Mouse (Mus musculus): Measurements from ENCODE around the gene Rpl23. TPM values are rescaled to one million over a fixed set of nuclear protein-coding genes. Genes with fewer than 3 reads are reported as not detected.

Rpl23 gene
- polyA plus RNA-seq, 1 experiment from 2014 or later: 298 TPM

DNA sequence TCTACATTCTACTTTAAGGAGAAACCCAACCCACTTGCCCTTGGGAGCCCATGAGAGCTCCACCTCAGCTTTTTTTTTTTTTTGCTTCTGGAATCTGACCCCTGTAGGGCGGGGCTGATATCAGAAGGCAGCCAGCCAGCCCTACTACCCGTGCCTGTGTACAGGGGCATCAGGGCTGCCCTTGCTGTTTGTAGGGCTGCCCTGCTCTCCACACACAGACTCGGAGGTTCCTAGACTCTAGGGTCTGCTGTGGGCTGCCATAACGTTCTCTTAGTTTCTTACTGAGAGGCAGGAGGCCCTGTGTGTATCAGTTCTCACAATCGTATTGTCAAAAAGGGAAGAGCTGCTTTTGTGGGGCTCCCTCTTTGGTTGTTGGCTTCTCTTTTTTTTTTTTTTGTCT lies 35.1 kb upstream of the Rpl23 start:
- 46% methylated on average over 5 of the region's 5 CpGs for WGBS
- Histone ChIP-seq H3K4me1 (replicated peaks; ENCODE audit: control insufficient read depth, insufficient read depth, low read length) (peaks cover 32% of the 10 kb centered on the region), H3K4me3 (replicated peaks; ENCODE audit: low read length) (no peak overlapping the region), H3K4me2 (ENCODE audit: low read length) (no peak overlapping the region), H3K9ac (replicated peaks; ENCODE audit: low read depth, low read length) (no peak overlapping the region), H3K27ac (ENCODE audit: low read length) (no peak overlapping the region), H3K36me3 (ENCODE audit: control insufficient read depth, insufficient read depth) (peaks cover 7% of the 10 kb centered on the region), H3K27me3 (replicated peaks; ENCODE audit: control insufficient read depth, insufficient read depth, low read length) (no peaks in the 10 kb centered on the region), H3K9me3 (ENCODE audit: control insufficient read depth, low read length) (no peaks in the 10 kb centered on the region)
- no peak for ATAC-seq

DNA sequence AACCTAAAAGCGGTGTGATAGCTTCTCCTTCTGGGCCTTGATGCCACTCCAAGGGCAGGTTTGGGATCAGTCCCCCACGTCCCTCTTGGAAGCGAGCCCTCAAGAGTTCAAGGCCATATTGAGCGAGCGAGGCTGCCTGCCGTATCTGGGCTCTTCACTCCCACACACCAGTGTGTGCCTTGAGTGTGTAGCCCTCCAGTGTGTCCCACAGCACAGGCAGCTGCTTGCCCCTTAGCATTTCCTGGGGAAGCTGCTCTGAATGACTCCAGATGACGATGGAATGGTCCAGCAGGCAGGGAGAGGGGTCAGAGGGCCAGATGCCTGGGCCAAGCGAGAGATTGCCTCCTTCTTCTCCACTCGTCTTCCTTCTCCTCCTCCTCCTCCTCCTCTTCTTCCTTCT lies 34.7 kb upstream of the Rpl23 start:
- Histone ChIP-seq H3K9ac (replicated peaks; ENCODE audit: low read depth, low read length) (no peak overlapping the region), H3K36me3 (ENCODE audit: control insufficient read depth, insufficient read depth) (peaks cover 7% of the 10 kb centered on the region), H3K9me3 (ENCODE audit: control insufficient read depth, low read length) (no peaks in the 10 kb centered on the region), H3K4me1 (replicated peaks; ENCODE audit: control insufficient read depth, insufficient read depth, low read length) (peaks cover 36% of the 10 kb centered on the region), H3K4me3 (replicated peaks; ENCODE audit: low read length) (no peak overlapping the region), H3K4me2 (ENCODE audit: low read length) (no peak overlapping the region), H3K27ac (ENCODE audit: low read length) (no peak overlapping the region), H3K27me3 (replicated peaks; ENCODE audit: control insufficient read depth, insufficient read depth, low read length) (no peaks in the 10 kb centered on the region)
- no peak for ATAC-seq
- WGBS: 72% methylated on average over 9 of the region's 9 CpGs

DNA sequence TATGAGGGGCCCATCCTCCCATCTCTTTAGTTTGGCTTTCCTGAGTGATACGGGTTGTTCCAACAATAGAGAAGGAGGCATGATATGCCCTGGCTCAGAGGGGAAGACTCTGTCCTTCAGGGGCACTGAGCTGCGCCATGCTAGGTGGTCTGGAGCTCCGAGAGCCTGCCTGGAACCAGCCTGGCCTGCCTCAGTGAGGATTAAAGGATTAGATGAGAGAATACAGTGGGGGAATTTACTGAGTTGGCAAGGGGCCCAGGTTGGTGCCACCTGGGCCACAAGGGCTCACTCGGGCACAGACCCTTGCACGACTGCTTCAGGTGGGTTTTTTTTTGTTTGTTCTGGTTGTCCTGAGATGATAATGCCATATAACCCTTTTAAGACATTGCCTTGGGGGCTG lies 33.9 kb upstream of the Rpl23 start:
- no peaks in the 10 kb centered on the region for H3K9me3 ChIP-seq (ENCODE audit: control insufficient read depth, low read length)
- peaks cover 7% of the 10 kb centered on the region for H3K36me3 ChIP-seq (ENCODE audit: control insufficient read depth, insufficient read depth)
- 43% methylated on average over 5 of the region's 5 CpGs for WGBS
- no peak overlapping the region for H3K9ac ChIP-seq (replicated peaks; ENCODE audit: low read depth, low read length)
- no peaks in the 10 kb centered on the region for H3K27me3 ChIP-seq (replicated peaks; ENCODE audit: control insufficient read depth, insufficient read depth, low read length)
- H3K4me3 ChIP-seq (replicated peaks; ENCODE audit: low read length): no peak overlapping the region
- no peak overlapping the region for H3K4me2 ChIP-seq (ENCODE audit: low read length)
- no peak for ATAC-seq
- H3K27ac ChIP-seq (ENCODE audit: low read length): no peak overlapping the region
- peaks cover 44% of the 10 kb centered on the region for H3K4me1 ChIP-seq (replicated peaks; ENCODE audit: control insufficient read depth, insufficient read depth, low read length)

DNA sequence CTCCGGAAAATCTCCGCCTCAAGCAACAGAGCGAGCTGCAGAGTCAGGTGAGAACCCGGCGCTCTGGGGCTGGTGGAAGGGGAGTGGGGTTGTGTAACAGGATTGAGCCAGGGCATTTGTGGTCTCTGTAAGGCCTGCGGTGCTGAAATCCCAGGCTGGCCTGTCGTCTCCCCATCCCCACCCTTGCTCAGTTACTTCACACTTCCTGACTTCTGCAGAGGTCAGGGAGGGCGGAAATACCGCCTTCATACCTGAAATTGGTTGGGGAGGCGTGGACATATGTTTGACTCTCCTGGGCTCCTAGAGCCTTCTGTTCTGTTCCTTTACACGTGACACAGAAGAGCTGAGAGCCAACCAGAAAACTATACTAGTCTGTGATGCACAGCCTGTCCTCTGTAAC lies 33.5 kb upstream of the Rpl23 start:
- Histone ChIP-seq H3K27ac (ENCODE audit: low read length) (no peak overlapping the region), H3K4me2 (ENCODE audit: low read length) (no peak overlapping the region), H3K9me3 (ENCODE audit: control insufficient read depth, low read length) (no peaks in the 10 kb centered on the region), H3K4me3 (replicated peaks; ENCODE audit: low read length) (no peak overlapping the region), H3K9ac (replicated peaks; ENCODE audit: low read depth, low read length) (no peak overlapping the region), H3K27me3 (replicated peaks; ENCODE audit: control insufficient read depth, insufficient read depth, low read length) (no peaks in the 10 kb centered on the region), H3K36me3 (ENCODE audit: control insufficient read depth, insufficient read depth) (peaks cover 7% of the 10 kb centered on the region), H3K4me1 (replicated peaks; ENCODE audit: control insufficient read depth, insufficient read depth, low read length) (peaks cover 46% of the 10 kb centered on the region)
- ATAC-seq: no peak
- WGBS: 74% methylated on average over 11 of the region's 11 CpGs

DNA sequence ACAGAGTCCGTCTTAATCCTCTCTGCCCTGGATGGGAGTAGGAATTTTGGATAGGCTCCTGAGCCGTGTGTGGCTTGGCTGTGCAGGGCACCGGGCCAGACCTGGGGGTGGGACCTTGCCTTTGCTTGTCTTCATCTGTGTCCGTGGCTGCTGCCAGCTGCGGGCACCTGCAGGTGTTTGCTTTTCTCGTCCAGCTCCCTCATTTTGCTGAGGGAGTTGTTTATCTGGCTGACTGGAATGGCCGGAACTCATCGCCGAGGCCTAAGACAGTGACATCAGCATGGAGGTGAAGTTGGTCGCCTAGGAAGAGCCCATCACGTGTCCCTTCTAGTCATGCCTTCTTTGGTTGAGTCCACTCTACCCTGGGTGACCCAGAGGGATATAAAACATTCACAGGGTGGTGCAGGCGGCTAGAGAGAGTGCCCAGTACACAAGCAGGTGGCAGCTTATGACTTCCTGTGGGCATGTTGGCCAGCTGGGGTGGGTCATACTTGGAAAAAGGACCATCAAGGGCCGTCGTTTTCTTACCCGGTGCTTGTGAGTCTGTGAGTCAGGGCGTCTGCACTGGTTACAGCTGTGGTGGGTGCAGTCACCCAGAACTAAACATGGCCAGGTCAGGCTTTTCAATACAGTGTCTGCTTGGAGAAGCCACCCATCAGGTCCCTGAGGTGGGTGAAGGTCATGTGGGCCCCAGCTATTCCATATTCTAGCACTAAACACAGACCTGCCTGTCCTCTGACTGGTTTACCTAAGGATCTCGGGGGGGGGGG lies 31.7 kb upstream of the Rpl23 start:
- Histone ChIP-seq H3K9me3 (ENCODE audit: control insufficient read depth, low read length) (no peaks in the 10 kb centered on the region), H3K4me1 (replicated peaks; ENCODE audit: control insufficient read depth, insufficient read depth, low read length) (peaks cover 57% of the 10 kb centered on the region), H3K9ac (replicated peaks; ENCODE audit: low read depth, low read length) (peak overlapping the region; percentile 45; the same call in 1 of the 2 replicates), H3K36me3 (ENCODE audit: control insufficient read depth, insufficient read depth) (peaks cover 7% of the 10 kb centered on the region), H3K27me3 (replicated peaks; ENCODE audit: control insufficient read depth, insufficient read depth, low read length) (no peaks in the 10 kb centered on the region), H3K27ac (ENCODE audit: low read length) (peak overlapping the region; percentile 46; the same call in 1 of the 2 replicates), H3K4me2 (ENCODE audit: low read length) (no peak overlapping the region), H3K4me3 (replicated peaks; ENCODE audit: low read length) (no peak overlapping the region)
- WGBS: 75% methylated on average over 17 of the region's 17 CpGs
- no peak for ATAC-seq

DNA sequence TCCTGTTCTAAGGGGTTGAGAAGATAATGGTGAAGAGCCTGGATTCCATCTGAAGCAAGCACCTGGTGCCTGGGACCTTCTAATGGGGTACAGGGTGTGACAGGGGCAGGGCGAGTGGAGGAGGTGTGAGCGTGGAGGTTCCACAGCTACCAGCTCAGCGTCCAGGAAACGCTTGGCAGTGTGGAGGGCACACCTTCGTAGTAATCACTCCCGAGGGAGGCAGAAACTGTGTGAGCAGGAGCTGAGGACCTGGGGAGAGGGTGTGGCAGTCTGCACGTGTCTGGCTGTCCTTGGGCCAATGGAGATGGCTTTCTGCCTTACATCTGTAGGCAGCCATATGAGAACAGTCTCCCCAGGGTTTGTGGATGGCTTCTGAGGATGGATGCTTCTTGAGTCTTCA lies 30.8 kb upstream of the Rpl23 start:
- no peaks in the 10 kb centered on the region for H3K27me3 ChIP-seq (replicated peaks; ENCODE audit: control insufficient read depth, insufficient read depth, low read length)
- no peak; the same call in 1 of the 2 replicates for ATAC-seq
- H3K9me3 ChIP-seq (ENCODE audit: control insufficient read depth, low read length): no peaks in the 10 kb centered on the region
- H3K4me2 ChIP-seq (ENCODE audit: low read length): peak overlapping the region; percentile 44
- H3K4me1 ChIP-seq (replicated peaks; ENCODE audit: control insufficient read depth, insufficient read depth, low read length): peaks cover 57% of the 10 kb centered on the region
- no peak overlapping the region for H3K4me3 ChIP-seq (replicated peaks; ENCODE audit: low read length)
- H3K27ac ChIP-seq (ENCODE audit: low read length): peak overlapping the region; percentile 46
- H3K36me3 ChIP-seq (ENCODE audit: control insufficient read depth, insufficient read depth): peaks cover 7% of the 10 kb centered on the region
- 24% methylated on average over 7 of the region's 7 CpGs for WGBS
- H3K9ac ChIP-seq (replicated peaks; ENCODE audit: low read depth, low read length): peak overlapping the region; percentile 45; the same call in 1 of the 2 replicates

DNA sequence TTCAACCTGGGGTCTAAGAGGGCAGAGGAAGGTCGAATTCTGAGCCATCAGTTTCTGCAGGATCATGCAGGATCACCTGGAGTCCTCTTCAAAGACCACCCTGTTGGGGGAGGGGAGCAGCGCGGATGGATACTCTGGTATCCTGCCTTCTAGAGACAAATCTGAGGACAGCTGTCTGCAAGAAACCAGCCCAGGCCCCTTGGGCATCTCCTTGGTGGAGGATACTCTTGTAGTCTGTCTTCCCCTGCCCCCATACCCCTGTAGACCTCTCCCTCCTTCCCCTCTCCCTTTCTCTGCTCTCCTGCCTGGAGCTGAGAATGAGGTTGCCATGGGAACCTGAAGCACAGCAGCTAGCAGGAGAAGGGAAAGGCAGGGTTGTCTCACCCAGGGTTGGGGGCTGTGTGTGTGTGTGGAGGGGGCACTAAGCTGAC lies 30.3 kb upstream of the Rpl23 start:
- H3K4me1 ChIP-seq (replicated peaks; ENCODE audit: control insufficient read depth, insufficient read depth, low read length): peaks cover 60% of the 10 kb centered on the region
- H3K4me3 ChIP-seq (replicated peaks; ENCODE audit: low read length): peak overlapping the region; percentile 12
- peak overlapping the region; percentile 45 for H3K9ac ChIP-seq (replicated peaks; ENCODE audit: low read depth, low read length)
- WGBS: 15% methylated on average over 3 of the region's 3 CpGs
- H3K36me3 ChIP-seq (ENCODE audit: control insufficient read depth, insufficient read depth): peaks cover 8% of the 10 kb centered on the region
- peak; percentile 88 for ATAC-seq
- H3K27me3 ChIP-seq (replicated peaks; ENCODE audit: control insufficient read depth, insufficient read depth, low read length): no peaks in the 10 kb centered on the region
- peak overlapping the region; percentile 44 for H3K4me2 ChIP-seq (ENCODE audit: low read length)
- no peaks in the 10 kb centered on the region for H3K9me3 ChIP-seq (ENCODE audit: control insufficient read depth, low read length)
- peak overlapping the region; percentile 46 for H3K27ac ChIP-seq (ENCODE audit: low read length)

DNA sequence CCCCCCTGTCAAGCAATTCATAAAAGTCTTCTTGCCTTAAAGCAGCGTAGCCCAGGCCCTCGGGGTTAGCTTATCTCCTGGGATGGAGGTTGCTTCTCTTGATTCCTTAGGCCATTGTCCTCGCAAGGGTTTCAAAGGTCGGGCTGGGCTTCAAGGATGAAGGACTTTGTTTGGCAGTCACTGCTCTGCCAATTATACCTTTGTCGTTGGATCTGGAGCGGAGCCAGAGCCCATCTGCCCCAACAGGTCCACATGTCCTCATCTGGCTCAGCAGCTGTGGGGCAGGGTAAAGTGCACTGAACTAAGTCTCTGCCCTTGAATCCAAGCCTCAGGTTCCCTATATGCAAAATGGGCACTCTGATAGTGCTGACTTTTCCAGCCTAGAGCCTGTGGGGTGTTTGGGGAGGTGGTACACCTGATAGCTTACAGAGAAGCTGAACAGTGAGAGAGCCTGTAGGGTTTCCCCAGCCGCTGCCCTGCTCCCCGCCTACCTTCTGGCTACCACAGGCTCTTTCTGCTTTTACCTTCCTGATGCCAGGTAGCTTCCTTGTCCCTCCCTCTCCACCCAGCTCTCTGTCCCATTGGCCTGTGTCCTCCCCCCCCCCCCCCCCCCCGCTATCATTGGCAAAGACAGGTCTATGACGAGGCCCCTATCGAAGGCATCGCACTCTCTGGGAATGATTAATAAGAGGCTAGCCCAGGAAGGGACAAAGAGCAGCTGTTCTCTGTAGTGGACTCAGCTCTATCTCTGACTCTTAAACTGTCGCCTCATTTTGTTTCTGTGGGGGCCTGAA lies 29.5 kb upstream of the Rpl23 start:
- H3K36me3 ChIP-seq (ENCODE audit: control insufficient read depth, insufficient read depth): peaks cover 9% of the 10 kb centered on the region
- 22% methylated on average over 12 of the region's 13 CpGs for WGBS
- no peak overlapping the region for H3K4me3 ChIP-seq (replicated peaks; ENCODE audit: low read length)
- peaks cover 62% of the 10 kb centered on the region for H3K4me1 ChIP-seq (replicated peaks; ENCODE audit: control insufficient read depth, insufficient read depth, low read length)
- no peak for ATAC-seq
- H3K9ac ChIP-seq (replicated peaks; ENCODE audit: low read depth, low read length): peak overlapping the region; percentile 45
- H3K27me3 ChIP-seq (replicated peaks; ENCODE audit: control insufficient read depth, insufficient read depth, low read length): no peaks in the 10 kb centered on the region
- peak overlapping the region; percentile 44 for H3K4me2 ChIP-seq (ENCODE audit: low read length)
- H3K27ac ChIP-seq (ENCODE audit: low read length): peak overlapping the region; percentile 46
- no peaks in the 10 kb centered on the region for H3K9me3 ChIP-seq (ENCODE audit: control insufficient read depth, low read length)

DNA sequence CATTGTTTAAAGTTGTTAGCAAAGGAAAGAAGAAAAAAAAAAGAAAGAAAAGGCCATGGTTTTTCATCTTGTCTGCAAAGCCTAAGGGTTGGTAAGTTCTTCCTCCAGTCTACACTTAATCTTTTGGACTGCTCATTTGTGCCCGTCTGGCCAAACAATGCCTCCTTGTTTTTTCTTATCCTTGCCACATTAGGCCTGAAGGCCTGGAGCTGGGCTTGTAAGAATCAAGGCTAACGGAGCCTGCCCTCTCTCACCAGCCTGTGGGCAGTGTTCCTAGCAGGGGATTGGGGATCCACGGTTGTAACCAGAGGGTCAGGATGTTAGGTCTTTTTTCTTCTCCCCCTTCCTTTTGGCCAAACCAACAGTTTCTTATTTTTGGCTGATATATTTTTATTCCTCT lies 28.7 kb upstream of the Rpl23 start:
- H3K4me1 ChIP-seq (replicated peaks; ENCODE audit: control insufficient read depth, insufficient read depth, low read length): peaks cover 70% of the 10 kb centered on the region
- no peak for ATAC-seq
- no peak overlapping the region; the same call in 1 of the 2 replicates for H3K27ac ChIP-seq (ENCODE audit: low read length)
- H3K36me3 ChIP-seq (ENCODE audit: control insufficient read depth, insufficient read depth): peaks cover 3% of the 10 kb centered on the region; the same call in 1 of the 2 replicates
- H3K4me3 ChIP-seq (replicated peaks; ENCODE audit: low read length): no peak overlapping the region
- H3K4me2 ChIP-seq (ENCODE audit: low read length): no peak overlapping the region
- no peaks in the 10 kb centered on the region for H3K9me3 ChIP-seq (ENCODE audit: control insufficient read depth, low read length)
- WGBS: 13% methylated on average over 3 of the region's 3 CpGs
- H3K27me3 ChIP-seq (replicated peaks; ENCODE audit: control insufficient read depth, insufficient read depth, low read length): no peaks in the 10 kb centered on the region
- no peak overlapping the region for H3K9ac ChIP-seq (replicated peaks; ENCODE audit: low read depth, low read length)
